Mouse (Mus musculus): Measurements from ENCODE around the gene Fus.

- TF ChIP-seq CTCF (IDR thresholded peaks at IDR 0.05; ENCODE audit: extremely low read depth, insufficient read depth, insufficient read length, insufficient replicate concordance), result peak; percentile 16; the same call in 1 of the 2 replicates
- no peak for TF ChIP-seq POLR2A (IDR thresholded peaks at IDR 0.05; ENCODE audit: low read depth, low read length)
These were observed 49.1 kb upstream of the Fus start for GRCm38 (mm10) chr7:127918203-127918602.

Data from spleen, adult 2 months (tissue).